Mouse (Mus musculus): ENCODE results near the gene Pigk.

Pigk gene

DNA sequence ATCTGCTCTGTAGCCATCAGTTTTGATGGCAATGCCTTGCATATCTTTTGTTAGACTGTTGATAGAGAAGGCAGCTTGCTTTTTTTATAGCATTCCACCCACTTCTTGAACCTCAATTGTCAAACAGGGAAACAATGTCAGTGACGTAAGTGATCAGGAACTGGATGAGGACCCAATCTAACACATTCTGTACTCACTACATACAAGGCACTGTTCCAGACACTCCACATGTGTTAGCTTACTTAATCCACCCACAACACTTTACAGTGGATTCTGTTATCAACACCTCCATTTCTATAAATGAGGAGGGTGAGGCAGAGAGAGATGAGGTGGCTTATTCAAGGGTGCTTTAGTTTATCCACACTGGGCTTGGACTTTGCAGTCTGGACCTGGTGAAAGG, 124.0 kb downstream of the Pigk start:
- DNase-seq (ENCODE audit: low read depth, low spot score) = no peak

DNA sequence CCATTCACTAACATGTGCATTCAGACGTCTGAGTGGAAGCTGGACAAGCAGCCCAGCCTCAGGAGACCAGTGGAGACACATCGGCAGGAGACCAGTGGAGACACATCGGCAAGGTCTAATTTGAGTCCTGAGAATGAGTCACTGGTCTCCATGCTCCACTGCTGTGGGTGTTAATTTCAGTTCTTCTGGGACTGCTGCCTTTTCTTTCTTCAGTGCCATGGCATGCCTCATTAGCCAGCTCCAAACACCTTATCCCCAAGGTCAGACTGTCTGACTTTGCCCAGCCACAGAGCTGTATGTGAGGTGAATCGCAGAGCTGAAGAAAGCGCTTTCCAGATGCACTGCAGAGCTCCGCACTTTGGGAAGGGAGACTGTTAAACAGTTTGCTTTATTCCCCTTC, 127.4 kb downstream of the Pigk start:
- no peak for DNase-seq (ENCODE audit: low read depth, low spot score)

GRCm38 (mm10) chr3:152842648-152843047, 128.7 kb downstream of the Pigk start:
- no peak for DNase-seq (ENCODE audit: low read depth, low spot score)

- DNase-seq (ENCODE audit: low read depth, low spot score) = no peak
Observed at GRCm38 (mm10) chr3:152843925-152844324, 130.0 kb downstream of the Pigk start.

DNA sequence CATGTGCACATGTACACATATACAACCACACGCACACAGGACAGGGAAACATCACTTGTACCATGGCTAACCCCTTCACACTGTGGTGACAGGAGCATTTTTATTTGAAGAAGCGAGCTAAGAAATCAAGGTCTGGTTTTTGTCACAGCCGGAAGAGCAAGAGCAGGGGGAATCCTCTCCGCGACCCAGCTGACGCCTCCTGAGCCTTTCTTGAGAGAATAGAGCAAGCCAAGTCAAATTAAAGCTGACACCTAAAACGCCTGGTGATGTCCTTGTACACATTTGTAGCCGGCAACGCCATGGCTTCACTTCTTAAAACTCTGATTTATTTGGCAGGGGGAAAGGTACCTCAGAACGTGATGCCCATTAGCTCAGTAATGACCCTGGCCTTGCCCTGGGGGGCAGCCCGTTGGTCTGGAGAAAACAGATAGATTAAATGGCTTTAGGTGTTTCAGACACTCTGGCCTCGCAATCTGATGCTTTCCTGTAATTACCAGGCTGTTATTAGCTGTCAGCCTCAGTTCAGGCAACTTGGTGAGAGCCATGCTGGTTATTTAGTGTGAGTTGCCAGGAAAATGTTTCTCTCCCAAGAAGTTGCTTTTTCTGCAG, 141.2 kb downstream of the Pigk start:
- no peak for DNase-seq (ENCODE audit: low read depth, low spot score)

GRCm38 (mm10) chr3:152856095-152856494, 142.2 kb downstream of the Pigk start:
- no peak for DNase-seq (ENCODE audit: low read depth, low spot score)

- no peak for DNase-seq (ENCODE audit: low read depth, low spot score)
Observed at GRCm38 (mm10) chr3:152861450-152861849, 147.6 kb downstream of the Pigk start.

DNA sequence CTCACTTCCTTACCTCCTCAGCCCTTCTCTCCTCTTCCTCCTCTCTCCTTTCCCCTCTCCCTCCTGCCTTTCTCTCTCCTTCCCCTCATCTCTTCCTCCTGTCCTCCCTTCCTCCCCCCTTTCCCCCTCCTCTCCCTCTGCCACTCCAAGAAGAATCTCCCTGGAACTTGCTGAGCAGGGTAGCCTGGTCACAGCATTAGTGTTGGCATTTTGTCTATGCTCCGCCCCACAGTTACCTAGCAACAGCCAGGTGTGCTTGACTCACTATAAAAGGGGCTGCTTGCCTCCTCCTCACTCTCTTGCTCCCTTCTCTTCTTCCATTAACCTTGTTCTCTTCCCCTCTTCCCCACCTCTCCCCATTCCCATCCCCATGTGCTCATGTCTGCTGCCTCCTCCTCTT, 148.1 kb downstream of the Pigk start:
- no peak for DNase-seq (ENCODE audit: low read depth, low spot score)

DNA sequence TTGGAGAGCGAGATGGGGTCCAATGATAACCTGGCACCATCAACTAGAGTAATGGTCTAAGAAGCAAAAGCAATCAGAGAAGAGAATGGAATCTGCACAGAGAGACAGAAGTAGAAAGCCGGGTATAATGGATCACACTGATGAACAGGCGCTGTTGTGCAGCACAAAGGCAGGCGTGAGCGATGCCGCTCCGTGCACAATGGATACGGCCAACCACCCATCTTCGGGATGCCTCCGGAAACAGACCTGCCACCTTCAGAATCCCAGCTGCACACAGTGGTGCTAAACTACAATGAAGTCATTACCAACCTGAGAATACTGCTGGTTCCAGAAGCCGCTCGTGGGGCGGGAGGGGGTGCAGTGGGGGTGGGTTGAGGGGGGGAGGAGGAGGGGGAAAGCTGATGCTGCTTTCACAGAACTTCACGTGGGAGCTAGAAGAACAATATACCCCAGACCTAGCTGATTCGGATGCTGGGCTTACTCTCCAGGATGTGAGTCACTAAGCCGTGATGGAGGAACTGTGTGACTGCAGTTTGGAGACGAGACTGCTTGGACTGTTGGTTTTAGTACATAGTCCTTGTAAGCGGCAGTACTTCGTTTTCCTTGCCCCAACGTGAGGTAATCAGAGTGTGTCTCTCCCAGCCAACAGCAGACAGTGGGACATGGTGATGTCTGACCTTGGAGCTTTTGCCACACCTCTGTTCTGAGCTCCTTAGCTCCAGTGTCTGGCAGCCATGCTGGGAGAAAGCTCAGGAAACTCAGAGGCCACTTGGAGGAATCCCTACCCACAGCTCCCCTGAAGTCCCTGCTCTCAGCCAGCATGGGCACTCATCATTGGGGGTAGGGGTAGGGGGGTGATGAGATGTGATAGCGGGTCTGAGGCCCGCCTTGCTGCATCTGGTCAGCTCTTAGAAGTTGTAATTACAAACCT, 152.4 kb downstream of the Pigk start:
- DNase-seq (ENCODE audit: low read depth, low spot score) = no peak

GRCm38 (mm10) chr3:152867654-152868525, 154.0 kb downstream of the Pigk start:
- no peak for DNase-seq (ENCODE audit: low read depth, low spot score)

DNA sequence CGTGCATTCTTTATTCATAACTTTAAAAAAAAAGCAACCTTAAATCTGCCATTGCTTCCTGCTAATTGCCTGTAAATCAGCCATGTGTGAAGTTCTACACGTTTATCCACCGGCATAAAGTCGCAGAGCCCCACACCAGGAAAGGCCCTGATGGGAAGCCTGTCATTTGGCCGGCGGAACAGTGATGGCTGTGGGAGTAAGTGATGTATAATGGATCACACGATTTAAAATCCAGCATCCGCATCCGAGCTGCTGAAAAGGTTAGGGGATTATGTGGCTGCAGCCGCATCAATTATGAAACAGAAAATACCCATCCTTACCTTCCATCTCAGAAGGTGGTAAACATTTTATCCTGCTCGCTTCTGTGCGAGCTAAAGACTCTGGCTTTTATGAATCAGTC, 158.2 kb downstream of the Pigk start:
- no peak for DNase-seq (ENCODE audit: low read depth, low spot score)

DNA sequence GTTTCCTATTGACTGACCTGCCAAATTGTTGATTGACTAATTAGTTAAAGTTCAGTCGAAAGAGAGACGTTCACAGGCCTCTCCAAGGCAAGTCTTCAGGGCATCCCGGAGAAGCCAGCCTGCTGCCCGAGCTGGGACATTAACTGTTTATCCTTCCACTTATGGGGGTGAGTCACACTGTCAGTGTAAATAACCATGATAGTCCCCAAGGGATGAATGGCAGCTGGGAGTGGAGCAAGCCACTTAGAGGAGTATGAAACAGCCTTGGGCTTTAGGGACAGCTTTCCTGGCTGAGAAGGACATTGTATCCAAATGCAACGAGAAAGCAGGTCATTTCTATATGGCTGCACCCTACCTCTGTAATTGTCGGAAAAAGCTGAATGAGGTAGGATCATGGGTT, 158.7 kb downstream of the Pigk start:
- DNase-seq (ENCODE audit: low read depth, low spot score) = no peak

DNA sequence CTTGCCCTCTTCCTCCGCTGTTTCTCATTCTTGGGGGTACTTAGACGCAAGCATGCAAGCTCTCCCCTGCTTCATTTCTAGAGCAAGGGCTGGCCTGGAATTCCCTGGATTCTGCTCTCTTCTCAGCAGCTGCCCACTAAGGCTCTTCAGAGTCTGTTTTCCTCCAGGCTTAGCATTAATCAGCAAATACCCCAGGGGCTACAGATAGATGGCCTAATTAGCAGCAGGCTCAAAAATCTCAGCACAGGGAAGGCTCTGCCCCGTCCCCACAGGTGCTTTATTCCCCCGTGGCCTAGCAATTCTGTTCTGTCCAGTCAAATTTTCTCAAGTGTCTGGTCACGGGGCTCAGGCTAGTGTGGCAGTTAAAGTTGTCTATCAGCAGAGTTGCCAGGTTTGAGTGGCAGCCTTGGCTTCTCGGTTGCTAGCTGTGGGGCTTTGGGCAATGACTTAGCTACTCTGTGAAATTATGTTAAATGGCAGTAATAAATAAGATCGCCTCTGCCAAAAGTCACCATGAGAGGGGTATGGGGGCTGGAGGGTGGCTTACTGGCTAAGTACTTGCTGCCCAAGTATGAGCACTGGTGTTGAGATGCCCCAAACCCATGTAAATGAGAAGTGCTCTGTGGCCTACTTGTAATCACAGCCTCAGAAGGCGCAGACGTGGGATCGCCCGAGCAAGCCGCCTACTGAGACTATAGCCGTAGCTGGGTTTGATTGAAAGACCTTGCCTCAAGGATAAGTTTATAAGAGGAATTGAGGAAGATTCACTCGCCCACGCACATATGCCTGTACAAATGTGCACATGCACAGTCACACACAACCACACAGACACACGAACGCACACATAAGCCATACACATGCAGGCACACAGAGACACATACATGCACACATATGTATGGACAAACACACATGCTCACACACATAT, 160.8 kb downstream of the Pigk start:
- no peak for DNase-seq (ENCODE audit: low read depth, low spot score)

GRCm38 (mm10) chr3:152875723-152876290, 161.9 kb downstream of the Pigk start:
- peak; percentile 16 for DNase-seq (ENCODE audit: low read depth, low spot score)

DNA sequence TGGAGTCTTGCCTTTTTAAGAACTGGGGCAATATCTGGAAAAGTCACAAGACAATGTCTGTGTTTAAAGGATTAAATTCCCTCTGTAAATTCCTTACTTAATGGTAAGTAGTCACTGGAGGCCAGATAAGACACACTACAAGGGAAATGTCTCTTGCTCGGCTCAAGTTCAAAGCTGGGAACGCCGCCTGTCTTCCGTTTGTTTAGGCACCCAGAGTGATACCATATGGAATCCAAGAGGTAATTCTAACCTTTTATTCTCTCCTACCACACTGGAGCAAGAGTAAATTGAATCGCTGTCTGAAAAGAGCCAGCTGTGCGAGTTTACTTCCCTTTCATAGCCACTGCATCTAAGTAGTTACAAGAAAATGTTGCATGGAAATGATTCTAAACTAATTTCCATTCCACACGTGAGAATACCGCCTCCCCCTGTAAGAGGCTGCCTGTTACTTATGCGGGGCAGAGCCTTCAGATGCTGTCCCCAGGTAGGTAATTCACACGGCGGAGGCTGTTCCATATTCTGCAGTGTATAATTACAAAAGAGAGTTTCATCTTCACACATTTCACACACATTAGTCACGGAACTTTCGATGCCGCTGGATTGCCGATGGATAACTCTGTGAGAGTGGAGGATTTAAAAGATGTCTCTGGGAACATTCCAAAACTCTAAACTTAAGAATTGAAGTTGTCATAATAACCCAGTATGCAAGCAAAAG, 166.4 kb downstream of the Pigk start:
- DNase-seq (ENCODE audit: low read depth, low spot score) = no peak

DNA sequence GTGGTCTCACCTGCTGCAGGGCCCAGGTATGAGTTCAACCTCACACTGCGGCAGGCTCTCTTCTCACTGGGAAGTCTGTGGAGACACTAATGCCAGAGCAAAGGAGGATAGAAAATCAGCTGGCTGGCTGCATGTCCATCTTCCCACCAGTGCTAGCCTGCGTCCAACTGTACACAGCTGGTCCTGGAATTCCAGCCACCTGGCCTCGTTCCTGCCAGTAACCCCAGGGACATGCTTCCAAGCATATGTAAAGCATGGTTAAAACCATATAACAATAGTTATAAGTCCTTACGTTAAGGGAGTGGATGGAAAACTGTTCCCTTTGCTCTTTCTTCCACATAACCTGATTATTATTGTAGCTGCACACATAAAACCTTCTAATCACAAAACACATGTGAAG, 167.8 kb downstream of the Pigk start:
- DNase-seq (ENCODE audit: low read depth, low spot score) = no peak

DNA sequence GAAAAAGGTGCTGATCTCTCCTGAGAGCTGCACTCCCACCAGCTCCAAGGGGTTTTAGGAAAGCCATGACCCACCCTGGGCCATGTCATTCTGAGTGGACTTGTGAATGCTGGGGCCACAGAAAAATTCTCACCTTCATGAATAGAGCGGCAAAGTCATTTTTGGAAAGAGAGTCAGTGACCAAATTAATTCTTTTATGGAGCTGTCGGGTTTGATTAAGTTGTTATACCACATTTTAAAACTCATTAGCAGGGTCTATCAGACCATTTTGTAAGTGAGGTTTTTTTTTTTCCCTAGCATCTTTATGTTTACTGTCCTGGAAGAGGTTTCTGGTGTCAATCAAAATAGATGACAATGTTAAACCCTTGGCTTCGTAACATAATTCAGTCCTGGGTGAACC, 169.7 kb downstream of the Pigk start:
- DNase-seq (ENCODE audit: low read depth, low spot score) = no peak

GRCm38 (mm10) chr3:152886749-152887148, 172.8 kb downstream of the Pigk start:
- no peak for DNase-seq (ENCODE audit: low read depth, low spot score)

DNA sequence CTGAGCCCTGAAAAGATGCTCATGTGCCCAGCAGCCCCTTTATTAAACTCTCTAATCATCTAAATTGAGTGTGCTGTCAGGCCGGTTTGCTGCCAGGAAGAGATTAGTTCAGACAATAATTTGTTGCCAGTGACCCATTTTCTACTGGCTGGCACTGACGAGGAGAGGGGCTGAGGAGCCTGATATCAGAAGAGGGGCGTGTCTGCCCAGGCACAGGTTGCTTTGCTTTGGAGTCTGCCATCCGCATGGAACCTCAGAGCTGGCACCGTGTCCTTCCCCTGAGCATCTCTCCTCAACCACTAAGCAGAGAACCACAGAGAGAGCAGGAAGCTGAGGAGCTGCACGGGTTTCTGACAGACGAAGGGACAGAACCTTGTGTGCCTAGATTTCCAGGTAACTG, 174.2 kb downstream of the Pigk start:
- DNase-seq (ENCODE audit: low read depth, low spot score) = no peak

GRCm38 (mm10) chr3:152894935-152895334, 181.0 kb downstream of the Pigk start:
- no peak for DNase-seq (ENCODE audit: low read depth, low spot score)

Data from ZHBTc4 (cell line).